Mouse (Mus musculus): ENCODE results near the gene Srp54c. TPM values are rescaled to one million over a fixed set of nuclear protein-coding genes. Genes with fewer than 3 reads are reported as not detected.

Srp54c gene
- 62.9 and 104 TPM in 2 replicates for polyA plus RNA-seq (2015; fragmentation: Nextera tagmentation; extraction: Ambion mirVana)

DNA sequence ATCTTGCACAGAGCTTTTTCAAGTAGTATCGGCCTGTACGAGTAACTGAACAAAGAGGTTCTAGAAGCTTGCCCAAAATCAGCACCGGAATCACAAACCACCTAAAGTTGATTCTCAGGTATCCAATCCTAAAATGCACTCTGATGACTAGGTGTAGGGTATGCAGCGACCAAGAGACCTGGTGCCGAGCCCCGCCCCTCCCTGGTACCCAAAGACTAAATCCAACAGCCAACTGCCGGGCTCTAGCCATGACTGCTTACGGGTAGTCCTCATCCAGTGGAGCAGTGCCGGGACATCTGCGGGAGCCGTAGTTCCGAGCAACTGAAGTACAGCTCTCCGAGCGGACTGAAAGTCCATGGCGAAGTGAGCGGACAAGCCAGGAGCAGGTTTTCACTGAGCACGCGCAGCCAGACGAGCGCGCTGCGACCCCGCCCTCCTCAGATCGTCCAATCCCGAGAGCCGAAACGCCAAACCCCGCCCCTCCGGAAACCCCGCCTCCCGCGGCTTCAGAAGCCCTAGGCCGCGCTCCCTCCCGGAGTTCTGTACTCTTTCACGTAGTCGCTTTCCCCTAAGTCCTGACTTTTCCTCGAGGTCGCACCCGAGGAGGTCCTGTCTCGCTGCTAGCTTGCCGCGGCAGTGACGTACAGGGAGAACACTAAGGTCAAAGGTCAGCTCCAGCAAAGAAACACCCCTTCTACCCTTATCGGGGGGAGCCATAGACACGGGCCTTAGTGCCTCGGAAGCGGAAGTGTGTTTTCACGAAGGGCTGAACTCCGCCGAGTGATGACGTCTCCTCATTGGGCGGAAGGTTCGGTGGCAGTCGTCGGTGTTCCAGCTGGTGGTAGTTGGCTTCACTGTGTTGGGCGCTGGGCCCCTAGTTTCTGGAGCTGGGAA lies at the start of gene Srp54c:
Gene Srp54c (plus strand): TSS at position 543 of the 894 bp plus-strand sequence.

DNA sequence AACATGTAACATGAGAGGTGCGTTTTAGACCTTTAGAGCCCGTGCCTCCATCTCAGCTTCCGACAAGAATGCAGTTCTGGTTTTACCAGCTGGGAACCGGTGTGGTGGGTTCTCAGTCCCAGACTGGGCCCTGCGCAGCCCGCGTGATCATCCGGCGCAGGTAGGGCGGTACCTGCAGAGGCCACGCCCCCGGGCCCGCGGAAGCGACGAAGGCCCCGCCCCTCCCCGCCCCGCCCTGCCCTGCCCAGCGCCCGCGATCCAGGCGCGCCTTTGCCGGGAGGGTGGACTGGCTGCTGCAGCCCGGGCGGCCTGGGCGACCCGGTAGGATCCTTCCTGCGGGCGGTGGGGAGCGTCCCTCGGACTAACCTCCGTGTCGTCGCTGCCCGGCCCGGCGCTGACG lies 30.7 kb upstream of the Srp54c start, which contains the start of gene 1700047I17Rik2:
Gene 1700047I17Rik2 (plus strand): TSS at position 287 of the 400 bp plus-strand sequence.

GRCm38 (mm10) chr12:55299336-55299735 lies 69.4 kb downstream of the Srp54c start, which contains the start of gene 1110008L16Rik:
Gene 1110008L16Rik (plus strand): TSS chr12:55299577.

GRCm38 (mm10) chr12:55302485-55303441 lies 72.8 kb downstream of the Srp54c start, which contains the start of gene Ppp2r3c:
Gene Ppp2r3c (minus strand): TSS chr12:55302998.

Other genes starting within 250 kb of the Srp54c start
- not detected in 2 replicates for gene Gm20403, start 243.6 kb upstream of the Srp54c start, polyA plus RNA-seq (2015; fragmentation: Nextera tagmentation; extraction: Ambion mirVana)
- 4.7 and 9.5 TPM in 2 replicates for gene Baz1a, start 215.8 kb upstream of the Srp54c start, polyA plus RNA-seq (2015; fragmentation: Nextera tagmentation; extraction: Ambion mirVana)
- 21.1 and 23.4 TPM in 2 replicates for gene 2700097O09Rik, start 150.1 kb upstream of the Srp54c start, polyA plus RNA-seq (2015; fragmentation: Nextera tagmentation; extraction: Ambion mirVana)
- gene Srp54a, start 149.9 kb upstream of the Srp54c start, polyA plus RNA-seq (2015; fragmentation: Nextera tagmentation; extraction: Ambion mirVana): 111 and 193 TPM in 2 replicates
- 23.0 and 30.0 TPM in 2 replicates for gene Fam177a, start 105.7 kb upstream of the Srp54c start, polyA plus RNA-seq (2015; fragmentation: Nextera tagmentation; extraction: Ambion mirVana)
- 53.2 and 80.3 TPM in 2 replicates for gene Srp54b, start 75.1 kb upstream of the Srp54c start, polyA plus RNA-seq (2015; fragmentation: Nextera tagmentation; extraction: Ambion mirVana)
- gene 1700047I17Rik2, start 30.6 kb upstream of the Srp54c start, polyA plus RNA-seq (2015; fragmentation: Nextera tagmentation; extraction: Ambion mirVana): not detected in 2 replicates
- gene 1110008L16Rik, start 69.4 kb downstream of the Srp54c start, polyA plus RNA-seq (2015; fragmentation: Nextera tagmentation; extraction: Ambion mirVana): 8.5 and 14.1 TPM in 2 replicates
- 13.1 and 13.8 TPM in 2 replicates for gene Ppp2r3c, start 72.8 kb downstream of the Srp54c start, polyA plus RNA-seq (2015; fragmentation: Nextera tagmentation; extraction: Ambion mirVana)
- 453 and 461 TPM in 2 replicates for gene Psma6, start 154.1 kb downstream of the Srp54c start, polyA plus RNA-seq (2015; fragmentation: Nextera tagmentation; extraction: Ambion mirVana)

Measured in adrenal gland, postnatal 0 days (tissue).